Mouse (Mus musculus) kidney, postnatal 0 days (tissue): Measurements from ENCODE around the gene Hpcal1. TPM values are rescaled to one million over a fixed set of nuclear protein-coding genes. Genes with fewer than 3 reads are reported as not detected.

Experiments used
- ATAC-seq: fragments of 200-750 bp; cut with Nextera tagmentation; replicated peaks from 2 replicates; pipeline ENCODE4 v1.8.0; 2017; ENCODE audit warnings: low read depth, moderate number of reproducible peaks, moderate TSS enrichment, moderate library complexity; ENCODE audit not compliant: low FRiP score
- DNase-seq: peaks from one replicate; pipeline ENCODE4 v3.0.0-alpha.2; 2016; ENCODE audit warnings: low spot score
- H3K27ac ChIP-seq: fragments of 300-500 bp; sonication (generic); 2 replicates; pipeline ENCODE4 v1.5.1; 2014; ENCODE audit warnings: mild to moderate bottlenecking
- H3K27me3 ChIP-seq: fragments of 300-500 bp; sonication (generic); 2 replicates; pipeline ENCODE4 v1.6.1; 2014; ENCODE audit warnings: low read length, mixed read lengths; ENCODE audit not compliant: insufficient read depth
- H3K36me3 ChIP-seq: fragments of 300-500 bp; sonication (generic); 2 replicates; pipeline ENCODE4 v1.6.1; 2014; ENCODE audit warnings: low read length, mixed read lengths; ENCODE audit not compliant: insufficient read depth
- H3K4me1 ChIP-seq: fragments of 300-500 bp; sonication (generic); replicated peaks from 2 replicates; pipeline ENCODE4 v1.6.1; 2014; ENCODE audit warnings: antibody characterized with exemption, low read length, mixed read lengths; ENCODE audit not compliant: insufficient read depth
- H3K4me2 ChIP-seq: fragments of 300-500 bp; sonication (generic); 2 replicates; pipeline ENCODE4 v1.6.1; 2014; ENCODE audit warnings: mild to moderate bottlenecking, low read length, moderate library complexity, mixed read lengths
- H3K4me3 ChIP-seq: fragments of 300-500 bp; sonication (generic); replicated peaks from 2 replicates; pipeline ENCODE4 v1.5.1; 2014; ENCODE audit warnings: low read depth, low read length
- H3K9ac ChIP-seq: fragments of 300-500 bp; sonication (generic); 2 replicates; pipeline ENCODE4 v1.6.1; 2014; ENCODE audit warnings: low read depth, low read length
- H3K9me3 ChIP-seq: fragments of 300-500 bp; sonication (generic); replicated peaks from 2 replicates; pipeline ENCODE4 v1.6.1; 2016; ENCODE audit warnings: low read length, inconsistent platforms, mixed read lengths
- CTCF ChIP-seq: IDR thresholded peaks from 2 replicates; pipeline ENCODE4 v1.5.1; 2016; ENCODE audit warnings: antibody characterized with exemption, low read depth, mild to moderate bottlenecking, moderate library complexity
- WGBS: fragments of 180-500 bp; shearing (Covaris S2); extraction: QIAGEN DNeasy Blood & Tissue Kit; methylation state at CpG from one replicate; pipeline ENCODE4 v1.1.7; 2014; 5-methylcytosine and 5-hydroxymethylcytosine counted together
- polyA plus RNA-seq: library from polyadenylated mRNA; unstranded; fragments of >200 nt; fragmentation: Nextera tagmentation; extraction: Ambion mirVana; gene quantifications from 2 replicates; pipeline ENCODE4 v1.2.1, GENCODE M21; 2015

The Hpcal1 gene
- polyA plus RNA-seq, 1 experiment from 2014 or later: 70.6 TPM

DNA sequence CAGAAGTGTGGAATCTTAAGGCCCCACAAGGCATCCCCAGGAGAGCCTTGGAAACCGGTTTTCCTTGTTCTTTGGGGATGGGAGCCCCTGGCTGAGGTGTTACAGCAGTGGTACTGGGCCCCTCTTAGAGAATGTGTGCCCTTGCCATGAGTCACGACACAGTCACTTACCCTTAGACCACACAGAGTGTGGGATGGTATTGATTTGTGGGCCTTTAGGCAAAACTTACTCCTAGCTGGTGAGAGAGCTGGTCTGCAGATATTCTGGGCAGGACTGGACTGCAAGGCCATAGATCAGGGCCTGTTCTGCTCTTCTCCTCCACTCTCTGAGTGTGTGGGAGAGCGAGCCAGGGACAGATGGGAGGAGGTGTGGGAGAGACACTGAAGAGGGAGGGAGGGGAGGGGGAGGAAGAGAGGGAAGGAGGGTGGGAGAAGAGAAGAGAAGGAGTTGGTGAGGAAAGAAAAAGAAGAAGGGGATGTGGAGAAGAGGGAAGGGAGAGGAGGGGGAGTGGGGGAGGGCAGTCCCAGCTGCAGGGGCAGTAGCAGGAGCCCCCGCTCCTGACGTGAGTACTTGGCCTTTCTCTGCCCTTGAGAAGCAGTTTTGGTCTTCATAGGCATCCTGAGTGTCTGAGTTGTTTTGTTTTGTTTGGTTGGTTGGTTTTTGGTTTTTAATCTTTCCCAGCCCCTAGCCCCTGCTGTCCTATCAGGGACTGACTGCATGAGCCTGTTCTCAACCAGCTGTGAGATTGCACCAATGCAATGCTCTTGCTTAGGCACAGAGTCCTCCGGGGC, 42.7 kb downstream of the Hpcal1 start:
- peak; percentile 81 for DNase-seq
- peaks cover 24% of the 10 kb centered on the region for H3K4me1 ChIP-seq
- 22% methylated on average over 5 of the region's 6 CpGs for WGBS
- H3K9me3 ChIP-seq: no peaks in the 10 kb centered on the region
- H3K4me3 ChIP-seq: no peak overlapping the region
- H3K4me2 ChIP-seq: no peak overlapping the region
- H3K27me3 ChIP-seq: no peaks in the 10 kb centered on the region
- no peak overlapping the region for H3K9ac ChIP-seq
- peak; percentile 85 for ATAC-seq
- H3K36me3 ChIP-seq: no peaks in the 10 kb centered on the region
- peak overlapping the region; percentile 60 for H3K27ac ChIP-seq
- no peak for TF ChIP-seq CTCF

DNA sequence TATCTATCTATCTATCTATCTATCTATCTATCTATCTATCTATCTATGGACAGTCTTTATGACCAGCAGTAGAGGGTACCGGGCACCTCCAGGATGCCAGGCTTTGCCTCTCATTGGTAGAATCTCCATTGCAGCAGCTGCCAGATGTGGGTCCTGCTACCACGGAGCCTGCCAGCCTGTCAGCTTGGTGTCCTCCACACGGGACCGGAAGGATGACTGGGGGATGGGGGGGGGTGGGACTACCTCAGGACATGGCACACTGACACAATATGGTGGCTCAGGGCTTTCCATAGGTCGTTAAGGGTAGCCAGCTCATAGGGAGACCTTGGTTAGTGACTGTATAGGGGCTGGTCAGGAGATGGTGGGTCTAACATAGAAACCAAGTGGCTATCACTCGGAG, 45.7 kb downstream of the Hpcal1 start:
- Histone ChIP-seq H3K27ac (no peak overlapping the region), H3K9me3 (no peaks in the 10 kb centered on the region), H3K9ac (no peak overlapping the region), H3K27me3 (no peaks in the 10 kb centered on the region), H3K4me3 (no peak overlapping the region), H3K36me3 (no peaks in the 10 kb centered on the region), H3K4me1 (peaks cover 19% of the 10 kb centered on the region), H3K4me2 (no peak overlapping the region)
- WGBS: 90% methylated on average over 6 of the region's 6 CpGs
- TF ChIP-seq CTCF: no peak
- ATAC-seq: no peak
- no peak for DNase-seq

DNA sequence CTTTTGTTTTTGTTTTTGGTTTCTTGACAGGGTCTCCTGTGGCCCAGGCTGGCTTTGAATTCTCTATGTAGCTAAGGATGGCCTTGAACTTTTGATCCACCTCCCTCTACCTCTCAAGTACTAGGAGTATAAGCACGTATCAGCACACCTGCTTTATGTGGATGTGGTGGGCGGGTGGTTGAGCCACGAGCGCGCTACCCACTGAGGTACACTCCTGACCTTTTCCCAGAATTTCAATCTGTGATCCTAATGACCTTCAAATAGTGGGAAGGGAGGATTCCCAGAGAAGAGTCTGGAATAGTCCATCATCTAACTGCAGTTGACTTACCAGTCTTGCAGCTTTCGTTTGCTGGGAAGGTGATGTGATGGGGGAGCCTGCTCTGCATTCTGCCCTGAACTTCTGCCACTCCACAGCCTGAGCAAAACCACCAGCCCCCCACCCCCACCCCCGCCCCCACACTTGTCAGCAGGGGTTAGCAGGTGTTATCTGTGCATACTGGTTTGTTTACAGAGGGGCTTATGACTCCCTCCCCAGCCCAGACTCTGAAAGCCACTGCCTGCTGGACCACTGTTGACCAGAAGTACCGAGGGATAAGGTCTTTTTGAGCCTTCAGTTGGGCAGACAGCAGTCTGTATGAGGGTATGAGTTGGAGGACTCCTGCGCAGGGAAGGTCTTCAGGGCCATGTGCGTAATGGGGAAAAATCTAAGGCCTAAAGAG, 46.4 kb downstream of the Hpcal1 start:
- H3K27ac ChIP-seq: no peak overlapping the region
- ATAC-seq: no peak
- H3K4me1 ChIP-seq: peaks cover 18% of the 10 kb centered on the region
- no peaks in the 10 kb centered on the region for H3K9me3 ChIP-seq
- no peaks in the 10 kb centered on the region for H3K27me3 ChIP-seq
- no peak for DNase-seq
- no peak overlapping the region for H3K9ac ChIP-seq
- 69% methylated on average over 10 of the region's 10 CpGs for WGBS
- no peaks in the 10 kb centered on the region for H3K36me3 ChIP-seq
- TF ChIP-seq CTCF: no peak
- H3K4me2 ChIP-seq: no peak overlapping the region
- H3K4me3 ChIP-seq: no peak overlapping the region

DNA sequence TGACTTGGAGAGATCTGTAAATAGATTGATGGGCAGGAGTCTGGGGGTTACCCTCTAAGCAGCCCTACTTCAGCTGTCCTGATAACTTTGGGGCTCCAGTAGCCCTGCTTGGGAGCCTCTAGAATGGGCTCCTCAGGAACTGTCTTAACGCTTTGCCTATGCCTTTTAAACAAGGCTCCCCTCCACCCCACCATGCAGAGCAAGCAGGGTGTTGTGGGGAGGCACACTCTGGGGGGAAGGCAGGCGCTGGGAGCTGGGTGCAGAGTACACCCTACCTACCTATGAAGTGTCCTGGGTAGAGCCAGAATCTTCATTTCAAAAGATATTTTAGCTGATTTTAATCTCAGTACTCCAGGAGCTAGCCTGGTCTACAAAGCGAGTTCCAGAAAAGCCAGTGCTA, 47.2 kb downstream of the Hpcal1 start:
- WGBS: 90% methylated on average over 3 of the region's 3 CpGs
- DNase-seq (no peak), ATAC-seq (no peak)
- Histone ChIP-seq H3K27ac (no peak overlapping the region), H3K36me3 (no peaks in the 10 kb centered on the region), H3K9me3 (no peaks in the 10 kb centered on the region), H3K27me3 (no peaks in the 10 kb centered on the region), H3K4me3 (no peak overlapping the region), H3K4me2 (no peak overlapping the region), H3K9ac (no peak overlapping the region), H3K4me1 (peaks cover 17% of the 10 kb centered on the region; the same call in 1 of the 2 replicates)
- TF ChIP-seq CTCF: no peak

DNA sequence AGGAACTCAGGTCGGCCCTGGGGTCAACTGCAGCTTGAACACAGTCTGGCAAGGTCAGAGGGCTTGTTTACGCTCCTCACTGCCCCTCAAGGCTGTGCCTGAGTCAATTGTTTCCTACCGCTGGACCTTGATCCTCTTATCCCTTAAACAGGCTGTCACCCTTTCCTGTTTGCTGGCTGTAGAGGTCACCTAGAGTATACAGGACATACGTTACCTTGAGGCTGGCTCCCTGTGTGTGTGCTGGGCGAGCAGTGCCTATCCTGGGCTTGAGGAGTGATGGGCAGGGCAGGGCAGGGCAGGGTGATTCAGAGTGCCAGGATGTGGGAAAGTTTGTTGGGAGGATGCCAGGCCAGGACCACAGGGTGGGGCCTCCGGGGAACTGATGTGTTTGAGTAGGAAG, 47.8 kb downstream of the Hpcal1 start:
- Histone ChIP-seq H3K27ac (no peak overlapping the region), H3K9me3 (no peaks in the 10 kb centered on the region), H3K36me3 (no peaks in the 10 kb centered on the region), H3K4me1 (peaks cover 18% of the 10 kb centered on the region; the same call in 1 of the 2 replicates), H3K9ac (no peak overlapping the region), H3K27me3 (no peaks in the 10 kb centered on the region), H3K4me2 (no peak overlapping the region), H3K4me3 (no peak overlapping the region)
- ATAC-seq (no peak; the same call in 1 of the 2 replicates), DNase-seq (no peak)
- 49% methylated on average over 6 of the region's 6 CpGs for WGBS
- TF ChIP-seq CTCF: no peak

DNA sequence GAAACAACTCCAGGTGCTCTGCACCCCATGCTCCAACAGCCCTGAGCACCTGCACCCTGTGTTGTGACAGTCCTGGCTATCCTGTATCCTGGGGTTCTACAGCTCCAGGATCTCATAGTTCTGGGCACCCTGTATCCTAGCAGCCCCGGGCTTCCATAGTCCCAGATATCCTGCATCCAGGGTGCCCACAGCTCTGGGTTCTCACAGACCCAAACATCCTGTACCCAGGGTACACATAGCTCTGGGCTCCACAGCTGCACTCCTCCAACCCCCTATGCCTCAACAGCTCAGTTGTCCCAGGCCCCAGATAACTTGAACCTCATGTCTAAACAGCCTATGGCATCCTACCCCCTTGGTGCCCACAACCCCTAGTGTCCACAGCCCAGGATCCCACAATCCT, 49.6 kb downstream of the Hpcal1 start:
- Histone ChIP-seq H3K4me2 (no peak overlapping the region), H3K4me3 (no peak overlapping the region), H3K9ac (no peak overlapping the region), H3K36me3 (no peaks in the 10 kb centered on the region), H3K9me3 (no peaks in the 10 kb centered on the region), H3K4me1 (0 out of 2 replicates have a peak, but pooled peaks cover 14% of the 10 kb centered on the region), H3K27me3 (no peaks in the 10 kb centered on the region), H3K27ac (no peak overlapping the region)
- DNase-seq (no peak), ATAC-seq (no peak)
- TF ChIP-seq CTCF: no peak
- WGBS: 94% methylated on average over 1 of the region's 1 CpGs
